Mouse (Mus musculus): ENCODE results near the gene Gm21698.
"Not testable (repeated sequence)": the region's sequence is repeated elsewhere in the genome, so short reads cannot be mapped to it uniquely, and the experiment has no call there.

The Gm21698 gene

DNA sequence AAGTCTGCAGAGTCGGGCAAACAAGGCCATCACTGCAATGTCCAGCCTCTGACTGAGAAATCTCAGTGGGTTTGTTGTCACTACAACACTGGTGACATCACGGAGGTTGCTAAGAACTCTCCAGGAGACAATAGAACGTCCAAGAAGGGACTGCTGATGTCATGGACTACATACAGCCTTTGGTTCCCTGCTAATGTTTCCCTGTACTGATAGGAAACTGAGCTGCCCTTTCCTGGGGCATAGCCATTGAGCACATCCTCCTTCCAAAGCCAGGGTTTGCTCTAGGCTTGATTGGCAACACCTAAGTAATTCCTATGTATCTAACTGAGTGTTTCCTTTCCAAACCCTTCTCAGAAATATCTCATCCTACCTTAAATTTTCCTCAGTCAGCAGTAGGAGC, at the start of gene Gm21698:
Gm21698 (minus strand) TSS at position 101 of the 400 bp plus-strand sequence.
- DNase-seq (ENCODE audit: low spot score), result not testable (repeated sequence)

DNA sequence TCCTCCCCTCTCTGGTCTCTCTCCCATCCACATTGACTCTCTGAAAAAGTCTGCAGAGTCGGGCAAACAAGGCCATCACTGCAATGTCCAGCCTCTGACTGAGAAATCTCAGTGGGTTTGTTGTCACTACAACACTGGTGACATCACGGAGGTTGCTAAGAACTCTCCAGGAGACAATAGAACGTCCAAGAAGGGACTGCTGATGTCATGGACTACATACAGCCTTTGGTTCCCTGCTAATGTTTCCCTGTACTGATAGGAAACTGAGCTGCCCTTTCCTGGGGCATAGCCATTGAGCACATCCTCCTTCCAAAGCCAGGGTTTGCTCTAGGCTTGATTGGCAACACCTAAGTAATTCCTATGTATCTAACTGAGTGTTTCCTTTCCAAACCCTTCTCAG, 34.4 kb upstream of the Gm21698 start, which contains the start of gene Gm5862:
Gm5862 (minus strand) TSS at position 101 of the 400 bp plus-strand sequence.
- not testable (repeated sequence) for DNase-seq (ENCODE audit: low spot score)

GRCm38 (mm10) chr5:26007697-26008096, 19.2 kb upstream of the Gm21698 start:
- DNase-seq (ENCODE audit: low spot score), result not testable (repeated sequence)

GRCm38 (mm10) chr5:26006937-26007695, 18.7 kb upstream of the Gm21698 start:
- DNase-seq (ENCODE audit: low spot score), result peak; percentile 3

- DNase-seq (ENCODE audit: low spot score), result not testable (repeated sequence)
Observed at GRCm38 (mm10) chr5:26004698-26005097, 16.2 kb upstream of the Gm21698 start, which contains the start of gene Gm1979. TSS of gene Gm1979 (minus strand) at chr5:26004798.

GRCm38 (mm10) chr5:25972563-25972962, 15.9 kb downstream of the Gm21698 start, which contains the start of gene Gm21680:
TSS of gene Gm21680 (minus strand) at chr5:25972663.
- not testable (repeated sequence) for DNase-seq (ENCODE audit: low spot score)

DNA sequence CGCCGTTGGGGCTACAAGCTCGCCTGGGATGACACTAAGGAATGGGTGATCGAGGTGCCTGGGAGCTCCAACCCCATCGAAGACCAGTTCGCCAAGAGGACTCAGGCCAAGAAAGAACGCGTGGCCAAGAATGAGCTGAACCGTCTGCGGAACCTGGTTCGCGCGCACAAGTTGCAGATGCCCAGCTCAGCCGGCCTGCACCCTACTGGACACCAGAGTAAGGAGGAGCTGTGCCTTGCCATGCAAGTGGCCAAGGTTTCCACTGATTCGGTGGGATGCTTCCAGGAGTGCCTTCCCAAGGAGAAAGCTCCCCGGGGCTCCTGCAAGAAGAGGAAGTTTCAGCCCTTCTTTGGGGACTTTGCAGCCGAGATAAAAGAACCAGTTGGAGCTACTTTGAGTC, 31.4 kb downstream of the Gm21698 start:
- not testable (repeated sequence) for DNase-seq (ENCODE audit: low spot score)

GRCm38 (mm10) chr5:25956611-25957010, 31.8 kb downstream of the Gm21698 start:
- not testable (repeated sequence) for DNase-seq (ENCODE audit: low spot score)

DNA sequence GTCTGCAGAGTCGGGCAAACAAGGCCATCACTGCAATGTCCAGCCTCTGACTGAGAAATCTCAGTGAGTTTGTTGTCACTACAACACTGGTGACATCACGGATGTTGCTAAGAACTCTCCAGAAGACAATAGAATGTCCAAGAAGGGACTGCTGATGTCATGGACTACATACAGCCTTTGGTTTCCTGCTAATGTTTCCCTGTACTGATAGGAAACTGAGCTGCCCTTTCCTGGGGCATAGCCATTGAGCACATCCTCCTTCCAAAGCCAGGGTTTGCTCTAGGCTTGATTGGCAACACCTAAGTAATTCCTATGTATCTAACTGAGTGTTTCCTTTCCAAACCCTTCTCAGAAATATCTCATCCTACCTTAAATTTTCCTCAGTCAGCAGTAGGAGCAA, 34.1 kb downstream of the Gm21698 start, which contains the start of gene Gm21671:
Gm21671 (minus strand) TSS at position 101 of the 400 bp plus-strand sequence.
- not testable (repeated sequence) for DNase-seq (ENCODE audit: low spot score)

GRCm38 (mm10) chr5:25945391-25945790, 43.1 kb downstream of the Gm21698 start:
- DNase-seq (ENCODE audit: low spot score), result not testable (repeated sequence)

DNA sequence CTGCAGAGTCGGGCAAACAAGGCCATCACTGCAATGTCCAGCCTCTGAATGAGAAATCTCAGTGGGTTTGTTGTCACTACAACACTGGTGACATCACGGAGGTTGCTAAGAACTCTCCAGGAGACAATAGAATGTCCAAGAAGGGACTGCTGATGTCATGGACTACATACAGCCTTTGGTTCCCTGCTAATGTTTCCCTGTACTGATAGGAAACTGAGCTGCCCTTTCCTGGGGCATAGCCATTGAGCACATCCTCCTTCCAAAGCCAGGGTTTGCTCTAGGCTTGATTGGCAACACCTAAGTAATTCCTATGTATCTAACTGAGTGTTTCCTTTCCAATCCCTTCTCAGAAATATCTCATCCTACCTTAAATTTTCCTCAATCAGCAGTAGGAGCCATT, 46.2 kb downstream of the Gm21698 start, which contains the start of gene Gm21663:
Gm21663 (minus strand) TSS at position 101 of the 400 bp plus-strand sequence.
- DNase-seq (ENCODE audit: low spot score), result not testable (repeated sequence)
